Mouse (Mus musculus) CH12.LX (cell line): ENCODE results near the gene Slc44a3.

Experiments
- CTCF ChIP-seq, 2 experiments: IDR thresholded peaks in 1 of 2; conservative IDR thresholded peaks in 1 of 2; 2 replicates each; pipeline ENCODE4 v1.5.1; 2011 to 2012; ENCODE audit warnings: low read depth in 2 of 2, low read length in 2 of 2, improper control_type of control experiment in 1 of 2, inconsistent platforms in 1 of 2, mild to moderate bottlenecking in 1 of 2, moderate library complexity in 1 of 2
- JUND ChIP-seq: conservative IDR thresholded peaks from 2 replicates; pipeline ENCODE4 v1.6.1; 2011; ENCODE audit warnings: low read depth, low read length, improper control_type of control experiment
- MAX ChIP-seq: IDR thresholded peaks from 2 replicates; pipeline ENCODE4 v1.6.1; 2011; ENCODE audit warnings: low read length, improper control_type of control experiment
- MAZ ChIP-seq: IDR thresholded peaks from 2 replicates; pipeline ENCODE4 v1.6.1; 2012; ENCODE audit warnings: low read depth, mild to moderate bottlenecking, inconsistent platforms, low read length, improper control_type of control experiment, moderate library complexity
- POLR2A ChIP-seq: IDR thresholded peaks from 2 replicates; pipeline ENCODE4 v1.6.1; 2011; ENCODE audit warnings: low read depth, mild to moderate bottlenecking, improper control_type of control experiment, low read length
- RCOR1 ChIP-seq: conservative IDR thresholded peaks from 2 replicates; pipeline ENCODE4 v1.6.1; 2012; ENCODE audit warnings: low read depth, mild to moderate bottlenecking, inconsistent platforms, low read length, improper control_type of control experiment
- TCF12 ChIP-seq: IDR thresholded peaks from 2 replicates; pipeline ENCODE4 v1.6.1; 2014; ENCODE audit warnings: low read depth, mild to moderate bottlenecking, inconsistent platforms, low read length, improper control_type of control experiment

DNA sequence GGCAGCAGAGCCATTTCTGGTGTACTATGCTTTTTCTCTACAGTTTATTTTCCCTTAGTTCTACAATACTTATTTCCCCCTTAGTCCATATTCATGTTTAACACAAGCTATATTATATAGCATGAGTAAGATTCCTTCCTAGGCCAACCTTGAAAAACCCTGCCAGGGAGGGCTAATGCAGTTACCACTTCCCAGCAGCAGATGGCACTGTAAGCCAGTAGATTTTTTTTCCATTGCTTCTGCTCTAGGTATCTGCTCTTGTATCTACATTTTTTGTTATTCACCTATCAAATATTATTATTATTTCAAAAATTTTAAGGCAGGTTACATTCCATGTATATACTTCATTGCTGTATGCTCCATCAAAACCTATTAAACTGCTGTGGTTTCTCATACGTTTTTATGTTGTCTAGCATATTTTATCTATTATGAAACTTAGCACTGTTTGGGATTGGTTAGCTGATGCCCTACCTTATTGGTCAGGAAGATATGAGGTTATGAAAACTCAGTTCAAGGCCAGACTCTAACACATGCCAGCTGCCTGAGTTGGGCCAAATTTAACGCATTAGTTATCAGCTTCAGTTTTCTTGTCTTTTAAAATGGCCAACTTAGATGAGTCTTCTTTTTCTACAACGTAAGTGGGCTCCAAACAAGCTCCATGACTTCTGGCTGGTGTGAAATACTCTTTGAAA lies 3.8 kb upstream of the Slc44a3 start:
- no peak for TF ChIP-seq POLR2A
- TF ChIP-seq TCF12, result no peak
- TF ChIP-seq MAZ, result no peak
- no peak for TF ChIP-seq JUND
- TF ChIP-seq MAX, result no peak
- TF ChIP-seq CTCF (conservative IDR thresholded peaks at IDR 0.05 in 1 of 2, IDR thresholded peaks at IDR 0.05 in 1 of 2; ENCODE audit: low read depth in 2 of 2, low read length in 2 of 2), result peak; percentile 83 to 91
- no peak for TF ChIP-seq RCOR1
